Mouse (Mus musculus): ENCODE results near the gene Npcd. TPM values are rescaled to one million over a fixed set of nuclear protein-coding genes. Genes with fewer than 3 reads are reported as not detected.

Npcd gene
- polyA plus RNA-seq, 1 experiment from 2014 or later: 0.91 TPM

DNA sequence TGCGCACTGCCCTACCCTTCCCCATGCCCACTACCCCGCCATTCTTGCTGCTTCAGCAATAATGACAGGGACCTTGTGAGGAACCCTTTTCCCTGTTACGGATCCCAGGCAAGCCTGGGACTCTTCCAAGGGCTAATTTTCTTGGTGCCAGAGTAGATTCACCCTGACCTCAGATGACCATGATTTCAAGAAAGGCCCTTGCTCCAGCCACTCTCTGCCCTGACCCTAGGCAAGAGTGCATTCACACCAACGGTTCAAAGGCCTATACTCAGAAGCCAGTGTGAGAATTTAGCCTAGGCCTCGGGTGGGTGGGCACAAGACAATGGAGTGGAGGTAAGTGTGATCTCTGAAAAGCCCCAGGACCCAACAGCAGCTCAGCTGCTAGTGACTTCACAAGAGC, 4.6 kb downstream of the Npcd start:
- H3K27me3 ChIP-seq: no peaks in the 10 kb centered on the region
- H3K9me3 ChIP-seq (replicated peaks): no peaks in the 10 kb centered on the region
- ATAC-seq (ENCODE audit: insufficient number of reproducible peaks, low FRiP score, low TSS enrichment, low read depth): no peak
- H3K36me3 ChIP-seq: peaks cover 40% of the 10 kb centered on the region
- WGBS: 79% methylated on average over 5 of the region's 5 CpGs
- no peak overlapping the region for H3K27ac ChIP-seq (replicated peaks)
- H3K4me2 ChIP-seq (replicated peaks): no peak overlapping the region
- H3K4me1 ChIP-seq: peaks cover 79% of the 10 kb centered on the region
- H3K4me3 ChIP-seq (replicated peaks): no peak overlapping the region
- no peak overlapping the region for H3K9ac ChIP-seq

DNA sequence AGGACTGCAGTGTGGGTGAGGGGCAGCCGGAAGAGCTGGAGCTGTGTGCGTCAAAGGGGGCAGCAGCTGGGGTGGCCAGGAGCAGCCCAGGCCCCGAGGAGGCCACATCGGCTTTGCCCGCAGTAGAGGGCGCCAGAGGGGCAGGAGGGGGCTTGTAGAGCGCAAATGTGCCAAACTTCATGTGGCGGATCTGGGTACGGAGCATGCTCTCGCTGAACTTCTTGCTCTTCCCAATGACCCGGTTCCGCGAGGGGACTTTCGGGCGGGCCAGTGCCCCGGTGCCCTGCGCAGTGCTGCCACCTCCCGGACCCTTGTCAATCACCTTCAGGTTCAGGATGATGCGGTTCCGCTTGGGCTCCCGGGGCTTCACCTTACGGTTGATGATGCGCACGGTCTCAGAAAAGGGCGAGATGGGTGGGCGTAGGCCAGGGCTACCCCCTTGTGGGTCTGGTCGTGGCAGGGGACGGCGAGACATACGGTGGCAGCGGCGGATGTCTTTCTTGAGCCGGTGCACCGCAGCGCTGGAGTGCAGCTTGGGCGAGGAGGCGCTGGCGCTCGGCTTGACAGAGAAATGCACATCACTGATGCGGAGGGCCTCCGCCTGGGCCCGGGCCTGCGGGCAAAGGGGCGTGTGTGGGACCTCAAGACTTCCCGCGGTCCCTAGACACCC, 5.5 kb downstream of the Npcd start:
- no peak overlapping the region for H3K4me3 ChIP-seq (replicated peaks)
- no peaks in the 10 kb centered on the region for H3K9me3 ChIP-seq (replicated peaks)
- H3K9ac ChIP-seq: no peak overlapping the region
- peaks cover 80% of the 10 kb centered on the region for H3K4me1 ChIP-seq
- no peak overlapping the region for H3K27ac ChIP-seq (replicated peaks)
- 60% methylated on average over 46 of the region's 46 CpGs for WGBS
- no peaks in the 10 kb centered on the region for H3K27me3 ChIP-seq
- peaks cover 40% of the 10 kb centered on the region for H3K36me3 ChIP-seq
- ATAC-seq (ENCODE audit: insufficient number of reproducible peaks, low FRiP score, low TSS enrichment, low read depth): no peak
- peak overlapping the region; percentile 24; the same call in 1 of the 2 replicates for H3K4me2 ChIP-seq (replicated peaks)

GRCm38 (mm10) chr15:79827778-79828210, 6.2 kb downstream of the Npcd start:
- Histone ChIP-seq H3K9ac (no peak overlapping the region), H3K27ac (replicated peaks) (no peak overlapping the region), H3K4me2 (replicated peaks) (no peak overlapping the region), H3K36me3 (peaks cover 46% of the 10 kb centered on the region), H3K27me3 (no peaks in the 10 kb centered on the region), H3K4me1 (peaks cover 75% of the 10 kb centered on the region), H3K9me3 (replicated peaks) (no peaks in the 10 kb centered on the region), H3K4me3 (replicated peaks) (no peak overlapping the region)
- WGBS: 82% methylated on average over 11 of the region's 11 CpGs
- ATAC-seq (ENCODE audit: insufficient number of reproducible peaks, low FRiP score, low TSS enrichment, low read depth): no peak

DNA sequence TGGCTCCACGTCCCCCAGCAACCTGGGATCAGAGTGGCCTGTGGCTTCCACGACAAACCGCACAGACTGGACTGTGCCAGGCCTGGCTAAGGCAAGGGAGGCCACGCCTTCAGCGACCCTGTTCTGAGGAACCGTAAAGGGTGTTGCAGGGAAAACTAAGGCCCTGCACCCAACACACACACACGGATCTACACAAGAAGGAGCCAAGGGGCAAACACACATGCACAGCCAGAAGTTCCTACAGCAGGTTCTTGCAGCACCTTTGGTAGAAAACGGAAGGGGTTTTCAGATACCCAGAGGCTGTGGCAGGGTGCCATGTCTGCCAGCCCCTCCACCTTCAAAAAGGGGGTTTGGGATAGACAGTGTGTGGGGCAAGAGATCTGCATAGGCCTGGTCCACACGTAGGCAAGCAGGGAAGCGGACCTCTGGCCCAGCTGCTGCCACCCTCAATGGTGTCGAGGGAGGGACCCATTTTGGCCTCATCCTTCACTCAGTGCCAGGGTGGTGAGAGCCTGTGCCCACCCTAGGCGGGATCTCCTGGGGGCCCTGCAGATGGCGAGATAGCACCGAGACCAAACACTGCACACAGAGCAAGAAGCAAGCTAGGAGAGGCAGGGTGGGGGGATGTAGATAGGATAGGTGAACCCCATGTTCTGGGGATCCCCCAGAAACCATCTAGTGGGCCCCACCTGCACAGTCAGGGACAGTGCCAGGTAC, 6.8 kb downstream of the Npcd start:
- Histone ChIP-seq H3K9me3 (replicated peaks) (no peaks in the 10 kb centered on the region), H3K4me1 (peaks cover 70% of the 10 kb centered on the region), H3K4me3 (replicated peaks) (no peak overlapping the region), H3K4me2 (replicated peaks) (no peak overlapping the region), H3K27me3 (no peaks in the 10 kb centered on the region), H3K9ac (no peak overlapping the region), H3K36me3 (peaks cover 42% of the 10 kb centered on the region), H3K27ac (replicated peaks) (no peak overlapping the region)
- WGBS: 81% methylated on average over 14 of the region's 14 CpGs
- ATAC-seq (ENCODE audit: insufficient number of reproducible peaks, low FRiP score, low TSS enrichment, low read depth): no peak

- Histone ChIP-seq H3K27ac (replicated peaks) (peak overlapping the region; percentile 5; the same call in 1 of the 2 replicates), H3K4me3 (replicated peaks) (no peak overlapping the region), H3K9me3 (replicated peaks) (no peaks in the 10 kb centered on the region), H3K4me2 (replicated peaks) (no peak overlapping the region), H3K9ac (no peak overlapping the region), H3K36me3 (peaks cover 42% of the 10 kb centered on the region), H3K27me3 (no peaks in the 10 kb centered on the region), H3K4me1 (peaks cover 61% of the 10 kb centered on the region)
- no peak for ATAC-seq (ENCODE audit: insufficient number of reproducible peaks, low FRiP score, low TSS enrichment, low read depth)
- WGBS: 83% methylated on average over 9 of the region's 9 CpGs
These were observed 7.7 kb downstream of the Npcd start for GRCm38 (mm10) chr15:79826221-79826935.

- H3K9ac ChIP-seq: no peak overlapping the region
- no peak overlapping the region for H3K4me3 ChIP-seq (replicated peaks)
- peaks cover 57% of the 10 kb centered on the region for H3K4me1 ChIP-seq
- H3K9me3 ChIP-seq (replicated peaks): no peaks in the 10 kb centered on the region
- peaks cover 42% of the 10 kb centered on the region for H3K36me3 ChIP-seq
- WGBS: 55% methylated on average over 14 of the region's 14 CpGs
- H3K4me2 ChIP-seq (replicated peaks): no peak overlapping the region
- ATAC-seq (ENCODE audit: insufficient number of reproducible peaks, low FRiP score, low TSS enrichment, low read depth): no peak
- H3K27ac ChIP-seq (replicated peaks): no peak overlapping the region
- no peaks in the 10 kb centered on the region for H3K27me3 ChIP-seq
These were observed 8.8 kb downstream of the Npcd start for GRCm38 (mm10) chr15:79825146-79825825.

- Histone ChIP-seq H3K4me1 (peaks cover 42% of the 10 kb centered on the region), H3K9me3 (replicated peaks) (no peaks in the 10 kb centered on the region), H3K9ac (no peak overlapping the region), H3K36me3 (peaks cover 35% of the 10 kb centered on the region), H3K4me2 (replicated peaks) (no peak overlapping the region), H3K27ac (replicated peaks) (no peak overlapping the region), H3K27me3 (no peaks in the 10 kb centered on the region), H3K4me3 (replicated peaks) (no peak overlapping the region)
- 64% methylated on average over 19 of the region's 19 CpGs for WGBS
- ATAC-seq (ENCODE audit: insufficient number of reproducible peaks, low FRiP score, low TSS enrichment, low read depth): no peak
These were observed 10.3 kb downstream of the Npcd start for GRCm38 (mm10) chr15:79823588-79824280.

DNA sequence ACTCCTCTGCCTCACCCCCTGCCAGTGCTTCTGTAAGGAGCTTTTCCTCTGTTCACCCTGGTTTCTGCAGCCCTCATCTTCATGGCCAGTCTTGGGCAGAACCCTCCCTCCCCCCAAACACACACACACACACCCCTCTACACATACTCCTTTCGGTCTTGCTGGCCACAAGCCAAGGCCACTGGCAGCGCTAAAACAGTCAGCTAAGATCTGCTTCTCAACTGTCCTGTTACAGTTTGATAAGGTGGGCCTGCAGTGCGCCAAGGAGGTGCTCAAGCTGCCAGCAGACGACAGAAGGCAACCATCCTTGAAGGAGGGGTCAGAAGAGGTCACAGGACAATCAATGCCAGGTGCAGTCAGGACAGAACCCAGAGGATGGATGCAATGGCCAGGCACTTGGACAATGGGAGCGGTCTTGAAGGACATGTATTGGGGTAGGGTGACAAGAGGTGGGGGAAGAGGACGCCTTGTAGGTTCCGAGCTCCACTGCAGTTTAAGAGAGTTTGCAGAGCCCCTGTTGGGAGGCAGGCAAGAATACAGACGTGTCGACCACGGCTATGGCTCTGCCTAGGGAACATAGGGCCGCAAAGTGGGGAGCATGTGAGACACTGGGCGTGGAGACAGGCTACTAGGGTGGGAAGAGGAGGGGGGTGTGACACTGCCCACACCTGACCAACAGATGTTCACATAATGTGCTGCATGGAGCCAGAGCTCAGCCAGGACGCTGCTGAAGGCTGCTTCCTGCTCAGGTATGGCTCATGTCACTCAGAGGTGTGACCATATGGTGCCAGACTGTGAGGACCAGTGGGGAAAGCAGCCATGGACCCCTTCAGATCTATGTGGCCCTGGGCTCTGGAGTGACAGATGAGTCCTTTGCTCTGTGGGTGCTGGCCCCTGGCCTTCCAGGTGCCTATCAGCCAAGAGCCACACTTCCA, 11.5 kb downstream of the Npcd start:
- peaks cover 23% of the 10 kb centered on the region for H3K36me3 ChIP-seq
- H3K27ac ChIP-seq (replicated peaks): no peak overlapping the region
- H3K4me1 ChIP-seq: peaks cover 30% of the 10 kb centered on the region
- H3K4me3 ChIP-seq (replicated peaks): no peak overlapping the region
- H3K9me3 ChIP-seq (replicated peaks): no peaks in the 10 kb centered on the region
- no peak for ATAC-seq (ENCODE audit: insufficient number of reproducible peaks, low FRiP score, low TSS enrichment, low read depth)
- 60% methylated on average over 13 of the region's 13 CpGs for WGBS
- no peak overlapping the region for H3K4me2 ChIP-seq (replicated peaks)
- H3K9ac ChIP-seq: no peak overlapping the region
- H3K27me3 ChIP-seq: no peaks in the 10 kb centered on the region

DNA sequence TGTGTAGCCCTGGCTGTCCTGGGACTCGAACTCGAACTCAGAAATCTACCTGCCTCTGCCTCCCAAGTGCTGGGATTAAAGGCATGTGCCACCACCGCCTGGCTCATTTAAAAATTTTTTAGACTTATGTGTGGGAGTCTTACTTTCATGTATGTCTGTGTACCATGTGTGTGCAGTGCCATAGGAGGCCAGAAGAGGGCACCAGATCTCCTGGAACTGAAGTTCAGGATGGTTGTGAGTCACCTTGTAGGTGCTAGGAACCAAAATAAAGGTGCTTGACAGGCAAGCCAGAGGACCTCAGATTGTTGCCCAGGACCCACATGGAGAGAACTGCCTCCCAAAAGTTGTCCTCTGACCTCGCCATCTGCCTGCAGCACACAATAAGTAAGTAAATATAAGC, 15.7 kb downstream of the Npcd start:
- ATAC-seq (ENCODE audit: insufficient number of reproducible peaks, low FRiP score, low TSS enrichment, low read depth): no peak
- H3K4me2 ChIP-seq (replicated peaks): no peak overlapping the region
- H3K27me3 ChIP-seq: no peaks in the 10 kb centered on the region
- WGBS: 81% methylated on average over 4 of the region's 4 CpGs
- no peak overlapping the region for H3K4me3 ChIP-seq (replicated peaks)
- peaks cover 7% of the 10 kb centered on the region; the same call in 1 of the 2 replicates for H3K36me3 ChIP-seq
- no peak overlapping the region for H3K27ac ChIP-seq (replicated peaks)
- H3K9ac ChIP-seq: no peak overlapping the region
- H3K9me3 ChIP-seq (replicated peaks): no peaks in the 10 kb centered on the region
- H3K4me1 ChIP-seq: no peaks in the 10 kb centered on the region

- no peaks in the 10 kb centered on the region for H3K9me3 ChIP-seq (replicated peaks)
- no peaks in the 10 kb centered on the region for H3K4me1 ChIP-seq
- H3K27ac ChIP-seq (replicated peaks): no peak overlapping the region
- H3K27me3 ChIP-seq: 0 out of 2 replicates have a peak, but pooled peaks cover 9% of the 10 kb centered on the region
- ATAC-seq (ENCODE audit: insufficient number of reproducible peaks, low FRiP score, low TSS enrichment, low read depth): no peak
- no peaks in the 10 kb centered on the region for H3K36me3 ChIP-seq
- no peak overlapping the region for H3K4me3 ChIP-seq (replicated peaks)
- 43% methylated on average over 8 of the region's 8 CpGs for WGBS
- no peak overlapping the region for H3K9ac ChIP-seq
- no peak overlapping the region for H3K4me2 ChIP-seq (replicated peaks)
These were observed 20.3 kb downstream of the Npcd start for GRCm38 (mm10) chr15:79813666-79814258.

All from embryonic facial prominence, embryonic 15.5 days (tissue).